Mouse (Mus musculus) natural killer cell, adult 2 months (primary cell): ENCODE measurements around the gene Syne3.
A peak's percentile ranks its signal among the peaks of the same experiment; 100 is the strongest.

ENCODE experiments used
- DNase-seq, 2 experiments: peaks; one replicate each; pipeline ENCODE4 v3.0.0; 2022; ENCODE audit warnings: low spot score in 2 of 2

Gene Syne3

DNA sequence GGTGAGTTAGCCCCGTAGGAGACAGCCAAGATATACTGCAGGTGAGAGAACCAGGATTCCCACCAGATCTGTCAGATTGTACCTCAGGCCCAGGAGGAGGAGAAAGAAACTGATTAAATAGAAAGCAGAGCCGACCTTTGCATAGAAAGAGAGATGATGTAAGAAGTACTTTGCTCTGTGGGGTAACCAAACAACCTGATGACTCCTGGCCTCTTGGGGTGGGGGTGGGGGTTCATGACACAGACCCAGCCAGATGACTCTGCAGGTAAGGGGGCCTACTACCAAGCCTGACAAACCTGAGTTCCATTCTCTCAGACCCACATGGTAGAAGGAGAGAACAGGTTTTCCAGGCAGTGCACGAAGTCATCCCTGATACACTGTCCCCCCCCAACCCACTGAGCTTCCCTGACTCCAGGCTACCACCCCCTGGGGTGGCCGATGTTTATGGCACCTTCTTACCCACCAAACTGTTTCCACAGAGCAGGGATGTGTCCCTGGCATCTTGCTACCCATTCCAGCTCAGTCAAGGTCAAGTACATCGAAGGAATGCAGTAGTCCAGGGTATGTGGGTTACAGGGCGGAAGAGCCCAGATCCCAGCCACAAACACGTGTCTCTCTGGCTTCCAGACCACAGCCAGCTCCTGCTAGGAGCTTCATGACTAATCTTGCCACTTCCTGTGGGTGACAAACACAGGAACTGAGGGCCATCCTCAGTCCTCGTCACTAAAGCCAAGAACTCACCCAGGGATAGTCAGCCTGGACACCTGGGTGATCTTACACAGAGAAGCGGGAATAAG lies 8.9 kb downstream of the Syne3 start:
- DNase-seq = peak; percentile 44 to 59

DNA sequence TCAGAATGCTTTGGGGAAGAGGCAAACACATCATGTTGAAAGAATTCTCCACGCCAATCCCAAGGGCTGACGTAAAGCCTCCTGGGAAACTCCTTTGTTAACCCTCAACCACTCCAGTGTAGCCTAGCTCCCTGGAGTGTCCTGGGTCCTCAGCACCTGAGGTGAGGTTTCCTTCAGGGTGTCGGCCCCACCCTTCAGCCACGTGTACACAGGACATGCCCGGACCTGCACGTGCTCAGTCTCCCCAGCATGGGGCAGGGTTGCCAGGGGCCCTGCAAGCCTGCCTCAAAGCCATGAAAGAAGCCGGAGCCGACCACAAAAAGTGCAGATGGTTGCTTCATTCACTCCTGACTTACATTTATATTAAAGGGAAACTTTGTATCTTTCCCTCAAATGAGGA lies 10.4 kb downstream of the Syne3 start:
- DNase-seq = no peak

DNA sequence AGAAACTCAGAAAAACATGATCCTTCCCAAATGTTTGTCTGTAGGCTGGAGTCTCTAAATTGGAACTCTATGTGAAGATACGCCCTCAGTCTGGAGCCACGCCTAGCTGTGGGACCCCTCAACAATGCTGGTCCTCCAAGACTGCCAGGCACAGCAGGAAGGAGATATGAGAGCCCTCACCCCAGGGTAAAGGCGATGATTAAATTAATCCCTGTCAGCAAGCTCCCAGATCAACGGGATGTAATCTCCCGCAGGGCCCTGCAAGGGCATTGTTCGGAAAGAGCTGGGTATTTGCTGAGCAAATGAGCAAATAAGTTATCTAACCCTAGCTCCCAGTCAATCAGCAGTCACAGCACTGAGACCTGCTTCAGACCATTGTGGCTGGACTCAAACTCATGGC lies 11.1 kb downstream of the Syne3 start:
- DNase-seq = no peak

DNA sequence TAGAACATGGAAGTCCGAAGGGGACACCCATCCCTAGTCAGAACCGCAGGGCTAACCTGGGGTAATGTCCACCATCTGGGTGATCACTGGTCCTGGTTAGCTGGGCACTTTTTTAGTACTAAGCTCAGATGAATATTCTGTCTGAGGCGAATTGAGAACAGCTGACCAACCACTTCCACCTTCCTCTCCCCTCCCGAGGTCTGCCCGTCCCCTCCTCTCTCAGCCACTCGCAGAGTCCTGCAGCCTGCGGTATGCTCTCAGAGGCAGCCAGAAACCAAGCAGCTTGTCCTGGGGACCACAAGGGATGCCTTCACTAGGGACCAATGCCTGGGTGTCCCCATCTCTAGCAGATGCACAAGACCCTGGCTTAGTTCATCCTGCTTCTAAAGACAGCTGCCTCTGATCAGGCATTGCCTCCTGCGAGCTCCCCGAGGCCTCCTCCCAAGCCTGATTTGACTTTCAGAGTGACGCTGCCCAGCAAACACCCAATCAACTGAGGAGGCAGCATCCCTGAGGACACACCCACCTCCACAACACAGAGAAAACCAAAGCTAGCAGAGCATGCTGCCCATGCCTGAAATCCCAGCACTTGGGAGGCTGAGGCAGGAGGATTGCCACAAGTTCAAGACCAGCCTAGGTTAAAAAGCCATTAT lies 11.8 kb downstream of the Syne3 start:
- no peak for DNase-seq

DNA sequence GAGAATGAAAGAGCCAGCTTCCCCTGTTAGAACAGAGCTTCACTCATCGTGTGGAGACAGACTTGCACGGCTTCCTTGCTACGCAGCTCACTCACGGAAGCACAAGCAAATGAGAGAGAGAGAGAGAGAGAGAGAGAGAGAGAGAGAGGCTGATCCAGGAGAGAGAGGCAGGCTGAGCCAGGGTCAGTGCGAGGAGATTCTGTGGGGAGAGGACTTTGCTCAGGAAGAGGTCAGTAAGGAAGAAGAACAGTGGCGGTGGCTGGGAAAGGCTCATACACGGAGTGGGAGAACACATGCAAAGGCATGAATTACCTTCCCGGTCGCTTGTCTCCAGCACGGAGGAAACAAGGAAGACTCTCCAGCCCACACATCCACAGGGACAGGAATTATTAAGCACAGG lies 12.4 kb downstream of the Syne3 start:
- DNase-seq = no peak

DNA sequence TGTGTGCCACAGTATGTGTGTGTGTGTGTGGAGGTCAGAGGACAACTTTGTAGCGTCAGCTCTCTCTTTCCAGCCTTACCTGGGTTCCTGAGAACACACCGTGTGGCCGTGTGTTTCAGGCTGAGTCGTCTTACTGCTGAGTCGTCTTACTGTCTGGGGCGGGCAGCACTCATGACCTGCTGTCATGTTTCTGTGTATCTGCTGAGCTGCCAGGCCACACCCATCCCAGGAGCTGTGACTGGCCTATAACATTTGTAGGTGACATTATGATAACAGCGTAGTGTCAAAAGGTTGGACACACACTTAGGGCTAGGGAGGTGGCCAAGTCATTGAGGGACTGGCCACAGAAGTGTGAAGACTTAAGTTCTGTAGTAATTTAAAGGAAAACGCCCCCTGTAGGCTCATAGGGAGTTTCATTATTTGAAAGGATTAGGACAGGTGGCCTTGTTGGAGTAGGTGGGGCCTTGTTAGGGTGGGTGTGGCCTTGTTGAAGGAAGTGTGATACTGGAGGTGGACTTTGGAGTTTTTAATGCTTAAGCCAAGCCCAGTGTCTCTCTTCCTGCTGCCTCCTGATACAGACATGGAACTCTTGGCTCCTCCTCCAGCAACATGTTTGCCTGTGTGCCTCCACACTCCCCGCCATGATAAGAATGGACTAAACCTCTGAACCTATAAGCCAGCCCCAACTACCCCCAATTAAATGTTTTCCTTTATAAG lies 13.4 kb downstream of the Syne3 start:
- peak; percentile 58 to 76 for DNase-seq

DNA sequence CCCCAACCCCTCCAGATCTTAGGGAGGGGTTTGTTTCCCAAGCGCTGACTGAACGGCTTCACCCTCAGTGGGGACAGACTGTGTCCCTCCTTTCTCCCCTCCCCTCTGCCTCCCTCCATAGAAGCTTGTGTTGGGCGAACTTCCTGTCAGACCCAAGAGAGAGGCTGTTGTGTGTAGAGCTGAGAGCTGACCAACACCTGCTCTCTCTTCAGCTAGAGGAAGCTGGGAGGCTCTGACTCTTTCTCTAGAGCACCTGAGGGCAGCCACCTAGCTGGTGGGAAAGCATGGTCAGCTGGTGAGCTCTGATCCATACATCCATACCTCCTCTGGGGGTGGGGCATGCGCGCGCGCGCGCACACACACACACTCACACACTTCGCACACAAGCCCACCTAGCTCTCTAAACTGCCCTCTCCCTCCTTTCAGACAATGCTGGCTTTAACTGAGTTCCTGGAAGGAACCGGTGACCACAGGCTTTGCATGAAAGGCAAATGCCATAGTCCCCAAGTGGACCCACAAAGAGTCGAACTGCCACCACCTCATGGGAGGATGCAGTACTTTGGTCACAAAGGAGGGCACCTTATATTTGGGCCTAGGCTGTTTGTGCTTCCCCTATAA lies 14.2 kb downstream of the Syne3 start:
- DNase-seq = peak; percentile 38 to 60

DNA sequence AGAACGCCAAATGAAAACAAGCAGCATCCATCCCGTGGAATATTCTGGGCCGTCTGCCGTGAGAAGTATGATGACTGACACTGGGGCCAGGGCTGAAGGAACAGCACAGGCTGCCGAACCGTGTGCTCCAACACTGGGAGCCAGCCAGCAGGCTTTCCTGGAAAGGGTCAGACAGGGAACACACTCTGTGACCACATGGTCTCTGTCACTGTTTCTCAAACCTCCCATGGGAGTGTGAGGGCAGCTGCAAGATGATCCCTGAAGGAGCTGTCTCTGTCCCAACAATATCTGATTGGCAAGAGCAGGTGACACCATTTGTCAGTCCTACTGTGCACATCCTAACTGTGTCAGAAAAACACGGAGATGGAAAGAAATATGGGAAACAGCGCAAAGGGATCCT lies 16.8 kb downstream of the Syne3 start:
- no peak for DNase-seq

DNA sequence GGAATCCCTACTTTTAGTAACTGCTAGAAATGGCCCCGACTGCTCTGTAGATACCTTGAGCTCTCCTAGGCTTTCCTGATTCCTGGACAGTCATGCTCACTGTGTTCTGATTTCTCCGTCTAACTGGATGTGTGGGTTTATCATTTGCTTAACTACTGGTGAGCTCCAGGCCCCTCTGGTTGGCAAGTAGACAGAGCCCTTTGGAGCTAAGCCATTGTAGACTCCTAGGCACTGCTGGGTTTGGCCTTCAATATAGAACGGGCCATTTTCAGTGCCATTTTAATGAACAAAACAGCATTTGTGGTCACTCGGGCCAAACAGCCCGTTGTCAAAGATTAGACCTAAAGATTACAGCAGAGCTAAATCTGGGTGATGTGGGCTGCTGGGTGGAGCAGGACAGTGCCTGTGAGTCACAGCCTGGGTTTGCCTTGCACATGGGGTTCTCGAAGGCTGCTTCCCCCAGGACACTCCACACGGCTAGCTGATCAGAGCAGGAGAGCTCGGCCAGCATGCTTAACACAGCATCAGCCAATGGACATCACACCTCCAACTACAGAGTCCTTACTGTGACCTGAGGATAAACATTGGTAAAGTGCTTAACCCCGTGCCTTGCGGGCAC lies 17.4 kb downstream of the Syne3 start:
- peak; percentile 58 to 73 for DNase-seq

DNA sequence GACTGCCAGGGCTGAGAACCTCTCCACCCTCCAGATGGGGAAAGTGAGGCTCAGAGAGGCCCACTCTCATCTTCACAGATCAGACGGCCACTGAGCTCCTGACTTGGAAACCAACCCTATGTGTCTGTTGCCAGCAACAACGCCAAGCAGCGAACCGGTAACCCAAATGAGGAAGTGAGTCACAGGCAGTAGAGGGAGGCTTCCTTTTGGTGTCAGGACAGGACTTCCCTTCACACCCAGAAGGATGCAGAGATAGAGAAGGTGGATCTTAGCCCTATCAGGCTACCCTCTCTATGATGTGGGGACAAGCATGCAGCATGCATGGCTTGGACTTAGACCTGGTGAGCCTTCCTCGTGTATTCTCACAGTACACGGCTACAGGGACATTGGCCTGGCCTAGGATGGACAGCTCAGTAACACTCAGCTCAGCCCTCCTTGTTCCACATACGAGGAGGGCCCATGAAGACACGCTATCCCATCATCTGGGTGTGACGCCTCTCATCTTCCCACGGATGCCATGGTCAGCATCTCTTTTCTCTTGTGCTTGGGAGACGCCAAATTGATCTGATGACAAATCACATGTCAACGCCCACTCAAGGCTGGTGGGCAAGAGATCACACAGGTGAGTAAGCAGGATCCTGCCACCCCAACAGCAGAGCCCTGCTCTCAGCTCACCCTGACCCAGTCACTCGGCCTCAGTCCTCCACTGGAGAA lies 18.7 kb downstream of the Syne3 start:
- peak; percentile 85 to 87 for DNase-seq

DNA sequence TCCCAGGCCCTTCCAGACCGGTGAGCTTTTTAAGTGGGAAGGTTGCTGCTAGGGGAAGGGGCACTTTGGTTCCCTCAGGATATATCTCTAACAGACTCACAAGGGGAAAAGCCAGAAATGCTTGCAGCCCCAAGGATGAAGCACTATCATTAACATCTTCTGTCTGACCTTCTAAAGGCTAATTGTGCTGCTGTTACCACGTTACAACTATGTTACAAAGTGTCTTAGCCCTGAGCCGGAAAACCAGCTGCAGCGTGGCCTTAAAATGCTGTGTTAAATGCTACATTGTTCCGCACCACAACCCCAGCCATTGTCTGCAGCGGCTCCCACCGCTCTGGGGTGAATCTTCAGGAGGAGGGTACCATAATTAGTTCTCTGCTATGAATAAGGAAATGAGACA lies 21.7 kb downstream of the Syne3 start:
- DNase-seq = no peak

DNA sequence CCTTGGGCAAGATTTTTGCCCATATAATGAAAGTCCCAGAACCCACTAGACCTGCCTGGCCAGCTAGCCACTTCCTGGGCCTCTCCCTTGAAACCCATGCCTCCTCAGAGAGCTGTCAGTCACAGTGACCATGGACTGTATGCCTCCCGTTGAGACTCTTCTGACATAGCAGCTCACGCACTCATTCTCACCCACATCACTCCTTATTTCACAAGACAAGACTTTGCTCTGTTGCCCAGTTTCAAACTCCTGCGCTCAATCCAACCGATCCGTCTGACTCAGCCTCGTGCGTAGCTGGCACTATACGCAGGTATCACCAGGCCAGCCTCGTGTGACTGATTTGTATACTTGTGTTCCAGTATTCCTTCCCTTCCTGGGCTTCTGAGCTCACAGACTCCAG lies 22.8 kb downstream of the Syne3 start:
- DNase-seq = no peak

DNA sequence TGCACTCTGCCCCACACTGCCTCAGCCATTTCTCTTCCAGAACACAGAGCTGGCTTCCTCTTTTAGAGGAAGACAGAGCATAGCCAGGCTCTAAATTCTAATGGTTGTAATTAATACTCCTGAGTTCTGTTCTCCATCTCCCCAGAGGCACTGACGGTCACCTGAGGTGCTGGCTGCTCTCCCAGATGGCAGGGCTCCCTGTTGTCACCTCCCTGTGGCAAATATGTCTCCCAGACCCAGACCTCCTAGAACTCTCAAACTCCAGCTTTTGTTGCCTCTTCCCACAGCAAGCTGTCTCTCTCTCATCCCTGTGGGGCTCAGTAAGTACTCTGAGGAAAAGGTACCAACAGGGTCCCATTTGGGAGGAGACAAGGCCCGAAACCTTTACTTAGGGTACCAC lies 23.6 kb downstream of the Syne3 start:
- no peak for DNase-seq

DNA sequence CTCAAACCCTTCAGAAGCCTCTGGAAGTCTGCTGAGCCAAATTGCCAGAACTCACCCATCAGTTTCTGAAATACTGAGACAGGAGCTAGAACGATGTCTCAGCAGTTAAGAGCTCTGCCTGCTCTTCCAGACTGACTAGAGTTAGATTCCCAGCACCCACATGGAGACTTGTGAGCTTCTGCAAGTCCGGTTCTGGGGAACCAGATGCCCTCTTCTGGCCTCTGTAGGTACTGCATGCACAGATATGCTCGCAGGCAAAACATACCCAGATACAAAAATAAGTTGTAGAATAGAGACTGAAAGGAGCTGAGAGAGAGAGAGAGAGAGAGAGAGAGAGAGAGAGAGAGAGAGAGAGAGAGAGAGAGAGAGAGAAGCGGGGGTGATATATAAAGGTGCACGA lies 24.5 kb downstream of the Syne3 start:
- DNase-seq = peak in 1 of 2 experiments; percentile 41

DNA sequence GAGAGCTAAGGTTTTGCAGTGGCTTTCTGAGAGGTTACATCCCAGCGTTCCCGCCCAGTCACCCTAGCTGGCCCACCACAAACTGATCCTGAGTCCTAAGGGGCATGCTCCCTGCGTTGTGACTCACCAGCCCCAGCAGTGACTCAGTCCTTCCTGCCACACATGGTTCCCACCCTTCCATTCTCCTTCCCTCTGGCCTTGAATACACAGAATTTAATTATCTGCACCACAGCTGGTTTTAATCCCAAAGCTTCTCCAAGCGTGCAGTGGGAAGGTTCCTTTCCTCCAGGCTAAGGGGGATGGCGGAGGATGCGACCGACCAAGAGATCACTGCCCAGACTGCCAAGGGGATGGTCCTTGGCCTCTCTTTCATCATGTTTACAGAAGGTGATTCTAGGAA lies 26.1 kb downstream of the Syne3 start:
- no peak for DNase-seq

DNA sequence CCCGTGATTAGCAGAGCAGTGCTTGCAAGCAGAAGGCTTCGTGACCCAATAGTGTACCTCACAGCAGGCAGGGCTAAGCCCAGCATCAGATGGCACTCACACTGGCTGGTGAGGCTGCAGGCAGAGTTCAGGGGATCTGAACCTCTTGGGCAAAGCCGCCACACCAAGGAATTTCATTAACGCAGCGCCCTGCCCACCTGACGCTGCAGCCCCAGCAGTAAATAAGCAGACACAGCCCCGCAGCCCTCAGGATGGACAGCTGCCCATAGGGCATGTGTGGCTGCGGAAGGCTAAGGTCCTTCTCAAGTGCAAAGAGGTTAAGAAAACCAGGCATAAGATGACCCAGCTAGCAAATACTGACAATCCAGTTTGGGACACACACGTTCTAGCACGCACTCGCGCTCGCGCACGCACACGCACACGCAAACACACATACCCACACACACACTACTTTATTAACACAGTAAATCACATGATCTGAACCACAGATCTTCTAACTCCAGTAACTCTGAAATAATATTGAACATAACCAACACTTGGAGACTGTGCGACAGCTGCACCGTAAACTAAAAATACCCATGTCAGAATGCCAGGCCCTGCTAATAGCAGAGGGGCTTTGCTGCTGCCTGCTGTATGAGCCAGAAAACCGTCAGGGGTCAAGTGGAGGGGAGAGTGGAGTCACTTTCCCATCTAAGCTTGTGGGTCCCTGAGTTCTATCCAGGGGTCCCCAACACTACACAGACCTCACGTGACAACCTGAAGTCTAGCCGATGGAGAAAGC lies 30.5 kb downstream of the Syne3 start:
- no peak for DNase-seq

DNA sequence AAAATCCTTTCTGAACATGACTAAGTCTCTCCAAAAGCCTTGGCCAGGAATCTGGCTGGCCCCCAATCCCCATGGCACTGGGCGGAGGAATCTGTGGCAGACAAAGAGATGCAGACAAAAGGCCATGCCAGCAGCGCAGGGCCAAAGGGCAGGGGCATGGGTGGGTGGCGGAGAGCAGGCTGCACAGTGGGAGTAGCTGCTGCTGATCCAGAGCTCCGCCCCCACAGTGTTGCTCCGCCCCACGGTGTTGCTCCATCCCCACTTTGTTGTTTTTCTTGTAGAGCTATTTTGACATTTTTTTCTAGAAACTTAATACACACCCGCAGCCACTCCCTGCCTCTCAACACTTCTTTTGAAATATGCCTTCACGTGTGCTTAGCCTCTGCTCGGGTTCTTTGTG lies 31.2 kb downstream of the Syne3 start:
- DNase-seq = no peak

DNA sequence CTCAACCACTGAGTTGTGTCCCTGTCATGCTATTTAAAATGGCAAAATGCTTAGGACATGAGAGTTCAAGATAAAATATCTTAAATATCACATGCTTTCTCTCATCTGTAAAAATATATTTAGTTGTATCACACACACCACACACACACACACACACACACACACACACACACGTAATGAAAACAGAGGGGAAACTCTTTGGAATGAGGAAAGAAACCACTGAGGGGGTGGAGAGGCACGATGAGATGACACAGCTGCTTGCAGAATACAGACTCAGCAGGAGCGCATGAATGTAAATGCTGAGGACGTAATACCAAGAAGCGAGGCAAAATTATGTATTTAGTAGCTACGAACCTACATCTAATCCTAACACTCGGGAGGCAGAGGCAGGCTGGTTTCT lies 32.7 kb downstream of the Syne3 start:
- no peak for DNase-seq

DNA sequence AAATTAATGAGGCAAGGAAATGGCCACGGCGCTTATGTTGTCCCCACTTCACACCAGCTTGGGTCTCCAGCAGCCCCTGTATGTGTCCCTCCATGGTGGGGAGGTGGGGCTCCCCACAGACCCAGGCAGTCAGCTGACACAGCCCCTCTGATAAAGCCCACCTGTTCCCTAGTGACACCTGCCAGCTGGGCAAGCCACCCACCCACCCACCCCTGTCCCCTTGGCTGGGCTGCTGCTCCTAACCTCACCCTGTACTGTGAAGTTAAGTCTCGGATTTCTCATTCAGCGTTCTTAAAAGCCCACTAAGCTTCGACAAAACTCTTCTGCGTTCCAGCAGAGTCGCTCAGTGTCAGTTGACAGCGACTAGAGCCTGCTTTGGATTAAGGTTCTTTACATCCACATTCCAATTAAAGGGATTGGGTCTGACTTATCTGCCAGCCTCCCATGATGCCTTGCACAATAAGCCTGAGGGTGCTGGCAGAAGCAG lies 33.2 kb downstream of the Syne3 start:
- DNase-seq = no peak

DNA sequence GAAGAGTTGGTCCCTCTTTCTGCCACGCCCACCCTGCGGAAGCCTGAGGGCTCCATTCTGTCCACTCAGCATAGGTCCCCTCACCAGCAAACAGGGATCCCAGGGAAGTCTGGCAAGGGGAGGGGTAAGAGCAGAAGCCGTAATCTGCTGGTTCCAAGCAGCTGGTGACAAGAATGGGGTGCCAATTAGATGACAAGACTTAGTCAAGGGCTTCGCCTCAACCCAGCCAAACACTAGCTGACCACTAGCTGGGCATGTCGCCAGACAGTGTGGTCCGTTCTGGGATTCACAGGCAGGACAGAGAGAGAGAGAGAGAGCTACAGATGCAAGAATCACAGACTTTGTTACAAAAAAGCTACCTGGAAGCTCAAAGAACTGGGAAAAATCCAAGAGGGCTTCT lies 36.7 kb downstream of the Syne3 start:
- DNase-seq = no peak
